Mouse (Mus musculus) midbrain, embryonic 13.5 days (tissue): ENCODE results near the gene Slit2. TPM values are rescaled to one million over a fixed set of nuclear protein-coding genes. Genes with fewer than 3 reads are reported as not detected.

Source experiments
- ATAC-seq: fragments of 200-750 bp; cut with Nextera tagmentation; 2 replicates; pipeline ENCODE4 v1.8.0; 2017; ENCODE audit warnings: mild to moderate bottlenecking, moderate TSS enrichment, moderate library complexity
- H3K27ac ChIP-seq: fragments of 300-500 bp; sonication (generic); 2 replicates; pipeline ENCODE4 v1.5.1; 2015; ENCODE audit warnings: inconsistent platforms, mild to moderate bottlenecking, moderate library complexity
- H3K27me3 ChIP-seq: fragments of 300-500 bp; sonication (generic); 2 replicates; pipeline ENCODE4 v1.6.1; 2015; ENCODE audit warnings: mild to moderate bottlenecking, inconsistent platforms
- H3K36me3 ChIP-seq: fragments of 300-500 bp; sonication (generic); 2 replicates; pipeline ENCODE4 v1.6.1; 2015; ENCODE audit warnings: mild to moderate bottlenecking, inconsistent platforms
- H3K4me1 ChIP-seq: fragments of 300-500 bp; sonication (generic); replicated peaks from 2 replicates; pipeline ENCODE4 v1.6.1; 2015; ENCODE audit warnings: inconsistent platforms
- H3K4me2 ChIP-seq: fragments of 300-500 bp; sonication (generic); replicated peaks from 2 replicates; pipeline ENCODE4 v1.6.1; 2015; ENCODE audit warnings: moderate library complexity, mild to moderate bottlenecking, inconsistent platforms
- H3K4me3 ChIP-seq: fragments of 300-500 bp; sonication (generic); replicated peaks from 2 replicates; pipeline ENCODE4 v1.5.1; 2015; ENCODE audit warnings: mild to moderate bottlenecking, inconsistent platforms
- H3K9ac ChIP-seq: fragments of 300-500 bp; sonication (generic); replicated peaks from 2 replicates; pipeline ENCODE4 v1.6.1; 2015; ENCODE audit warnings: mild to moderate bottlenecking, inconsistent platforms
- H3K9me3 ChIP-seq: fragments of 300-500 bp; sonication (generic); 2 replicates; pipeline ENCODE4 v1.6.1; 2016; ENCODE audit warnings: mild to moderate bottlenecking, inconsistent platforms
- WGBS: fragments of 180-500 bp; shearing (Covaris S2); methylation state at CpG from one replicate; pipeline ENCODE4 v1.1.7; 2015; 5-methylcytosine and 5-hydroxymethylcytosine counted together
- polyA plus RNA-seq: library from polyadenylated mRNA; unstranded; fragments of >200 nt; fragmentation: Nextera tagmentation; extraction: Ambion mirVana; gene quantifications from 2 replicates; pipeline ENCODE4 v1.2.1, GENCODE M21; 2015

Gene Slit2
- polyA plus RNA-seq, 1 experiment from 2014 or later: 37.8 TPM

DNA sequence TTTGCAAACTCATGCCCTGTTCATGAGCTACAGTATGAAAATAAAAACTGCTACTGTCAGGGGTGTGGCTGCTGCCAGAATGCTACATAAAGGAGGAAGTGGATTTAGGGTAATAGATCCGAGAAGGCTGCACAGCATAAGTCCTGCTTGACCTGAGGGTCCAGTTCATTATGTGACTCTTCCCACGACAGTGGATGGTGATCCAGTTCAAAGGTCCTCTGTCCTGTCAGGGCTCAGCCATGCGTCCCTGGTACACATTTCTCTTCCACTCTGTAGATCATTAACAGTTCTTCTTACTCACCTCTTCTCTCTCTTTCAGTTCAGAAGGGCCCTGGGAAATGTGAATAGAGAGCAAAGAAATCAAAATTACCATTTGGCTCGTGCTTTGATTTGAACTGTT is 265.4 kb downstream of the Slit2 start:
- no peak overlapping the region for H3K4me2 ChIP-seq
- H3K9me3 ChIP-seq: no peaks in the 10 kb centered on the region
- no peak overlapping the region for H3K4me3 ChIP-seq
- H3K27me3 ChIP-seq: no peaks in the 10 kb centered on the region
- H3K9ac ChIP-seq: no peak overlapping the region
- no peaks in the 10 kb centered on the region for H3K4me1 ChIP-seq
- no peak for ATAC-seq
- 84% methylated on average over 4 of the region's 4 CpGs for WGBS
- peaks cover 7% of the 10 kb centered on the region for H3K36me3 ChIP-seq
- H3K27ac ChIP-seq: no peak overlapping the region

DNA sequence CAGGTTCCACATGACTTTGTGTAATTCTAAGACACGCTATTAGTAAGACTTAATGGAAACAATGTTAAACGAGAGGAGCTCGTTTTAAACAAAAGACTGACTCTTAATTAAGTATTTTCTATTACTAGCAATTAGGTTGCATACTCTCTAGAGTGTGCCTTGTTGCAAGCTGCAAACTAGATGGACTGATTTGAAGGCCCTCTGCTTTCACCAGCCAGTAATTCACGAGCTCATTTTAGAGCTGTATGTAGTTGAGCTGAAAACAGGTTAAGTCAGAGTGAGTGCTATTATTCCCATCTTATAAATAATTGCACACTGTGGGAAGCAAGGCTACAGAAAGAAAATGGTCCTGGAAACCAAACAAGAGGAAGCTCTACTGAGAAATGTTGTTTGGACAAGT is 294.6 kb downstream of the Slit2 start:
- Histone ChIP-seq H3K27me3 (no peaks in the 10 kb centered on the region), H3K9me3 (no peaks in the 10 kb centered on the region), H3K4me1 (no peaks in the 10 kb centered on the region), H3K36me3 (peaks cover 10% of the 10 kb centered on the region; the same call in 1 of the 2 replicates), H3K4me2 (no peak overlapping the region), H3K9ac (no peak overlapping the region), H3K4me3 (no peak overlapping the region), H3K27ac (no peak overlapping the region)
- no peak for ATAC-seq
- WGBS: 75% methylated on average over 4 of the region's 4 CpGs

DNA sequence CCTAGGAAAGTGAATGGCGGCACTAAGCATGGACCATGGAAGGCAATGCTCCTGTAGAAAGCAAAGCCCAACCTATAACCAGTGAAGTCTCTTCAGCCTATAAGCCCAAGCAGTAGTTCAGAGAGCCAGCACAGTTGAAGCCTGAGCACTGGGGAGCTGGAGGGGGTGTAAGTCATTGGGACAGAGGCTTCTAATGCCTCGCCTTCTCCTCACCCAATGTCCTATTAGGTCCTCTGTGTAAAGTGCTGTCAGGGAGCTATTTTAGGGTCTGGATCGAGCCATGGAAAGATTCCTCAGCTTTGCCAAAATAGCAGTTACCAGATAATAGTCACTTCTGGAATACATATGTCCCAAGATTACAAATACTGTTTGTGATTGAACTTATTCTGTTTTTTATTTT is 318.2 kb downstream of the Slit2 start:
- 96% methylated on average over 3 of the region's 3 CpGs for WGBS
- Histone ChIP-seq H3K27ac (no peak overlapping the region), H3K4me3 (no peak overlapping the region), H3K9ac (no peak overlapping the region), H3K4me1 (no peaks in the 10 kb centered on the region), H3K36me3 (peaks cover 21% of the 10 kb centered on the region), H3K4me2 (no peak overlapping the region), H3K27me3 (no peaks in the 10 kb centered on the region), H3K9me3 (no peaks in the 10 kb centered on the region)
- ATAC-seq: no peak

DNA sequence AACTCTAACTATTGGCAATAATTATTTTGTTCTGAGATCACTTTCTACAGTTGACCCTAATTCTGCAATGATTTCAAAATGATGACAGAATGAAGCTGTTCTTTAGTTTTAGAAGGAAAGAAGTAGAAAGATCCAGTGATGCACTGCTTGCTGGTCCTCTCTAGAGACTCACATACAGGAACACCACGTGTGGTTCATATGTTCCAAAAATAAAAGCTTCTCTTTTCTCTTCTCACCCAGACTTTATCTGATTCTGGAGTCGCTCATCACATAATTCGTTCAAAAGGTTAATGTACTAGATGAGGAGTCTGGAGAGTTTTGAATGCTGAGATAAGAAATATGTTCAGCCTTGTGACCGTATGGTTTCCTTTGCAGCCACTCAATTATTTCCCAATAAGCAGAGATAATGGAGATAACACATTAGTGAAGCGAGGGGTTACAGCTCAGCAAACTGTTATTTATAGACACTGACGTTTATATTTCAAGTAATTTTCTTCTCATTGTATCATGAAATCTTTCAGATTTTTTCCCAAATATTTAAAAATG is 332.2 kb downstream of the Slit2 start:
- H3K4me1 ChIP-seq: no peaks in the 10 kb centered on the region
- ATAC-seq: no peak
- no peak overlapping the region for H3K4me2 ChIP-seq
- no peaks in the 10 kb centered on the region for H3K27me3 ChIP-seq
- H3K9ac ChIP-seq: no peak overlapping the region
- H3K4me3 ChIP-seq: no peak overlapping the region
- no peaks in the 10 kb centered on the region for H3K36me3 ChIP-seq
- H3K9me3 ChIP-seq: no peaks in the 10 kb centered on the region
- H3K27ac ChIP-seq: no peak overlapping the region
- WGBS: 87% methylated on average over 6 of the region's 6 CpGs

DNA sequence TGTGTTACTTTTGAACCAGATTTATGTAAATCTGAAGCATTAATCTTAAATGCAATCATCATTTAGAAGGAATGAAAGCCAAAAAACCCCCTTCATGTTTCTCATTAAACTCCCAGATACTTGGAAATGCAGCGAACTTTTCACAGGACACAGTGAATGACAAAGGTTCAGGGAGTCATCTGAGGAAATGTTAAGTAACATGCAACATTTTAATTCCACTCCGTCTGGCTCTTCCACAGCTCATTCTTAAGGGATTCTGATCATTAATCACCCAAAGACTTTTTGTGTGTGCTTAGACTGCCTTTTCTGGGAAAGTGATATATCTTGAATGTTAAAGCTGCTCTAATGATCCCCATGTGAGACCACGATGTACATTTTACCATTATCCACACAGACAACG is 337.7 kb downstream of the Slit2 start:
- no peak overlapping the region for H3K9ac ChIP-seq
- H3K4me1 ChIP-seq: no peaks in the 10 kb centered on the region
- no peak overlapping the region for H3K4me2 ChIP-seq
- no peak for ATAC-seq
- no peak overlapping the region for H3K27ac ChIP-seq
- WGBS: 73% methylated on average over 4 of the region's 4 CpGs
- H3K27me3 ChIP-seq: no peaks in the 10 kb centered on the region
- no peaks in the 10 kb centered on the region for H3K36me3 ChIP-seq
- H3K9me3 ChIP-seq: no peaks in the 10 kb centered on the region
- H3K4me3 ChIP-seq: no peak overlapping the region

DNA sequence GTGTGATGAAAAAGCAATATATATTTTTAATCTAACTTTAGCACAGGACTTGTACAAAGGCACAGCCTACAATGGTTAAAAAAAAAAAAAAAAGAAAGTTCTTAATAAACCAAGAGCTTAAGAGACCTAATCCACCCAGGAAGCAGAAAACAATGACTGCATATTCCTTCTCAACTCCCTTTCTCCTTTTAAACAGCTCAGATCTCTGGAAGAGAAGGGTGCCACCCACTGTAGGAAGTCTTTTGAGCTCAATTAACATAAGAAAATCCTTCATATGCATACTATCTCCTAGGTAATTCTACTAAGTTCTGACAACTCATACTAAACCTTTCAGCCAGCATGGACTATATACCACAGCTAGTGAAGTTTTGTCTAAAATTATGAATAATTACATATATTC is 343.3 kb downstream of the Slit2 start:
- no peak overlapping the region for H3K9ac ChIP-seq
- no peaks in the 10 kb centered on the region for H3K4me1 ChIP-seq
- peaks cover 31% of the 10 kb centered on the region for H3K27me3 ChIP-seq
- no peaks in the 10 kb centered on the region for H3K9me3 ChIP-seq
- no peak overlapping the region for H3K4me2 ChIP-seq
- H3K4me3 ChIP-seq: no peak overlapping the region
- ATAC-seq: no peak
- no peak overlapping the region for H3K27ac ChIP-seq
- H3K36me3 ChIP-seq: no peaks in the 10 kb centered on the region

DNA sequence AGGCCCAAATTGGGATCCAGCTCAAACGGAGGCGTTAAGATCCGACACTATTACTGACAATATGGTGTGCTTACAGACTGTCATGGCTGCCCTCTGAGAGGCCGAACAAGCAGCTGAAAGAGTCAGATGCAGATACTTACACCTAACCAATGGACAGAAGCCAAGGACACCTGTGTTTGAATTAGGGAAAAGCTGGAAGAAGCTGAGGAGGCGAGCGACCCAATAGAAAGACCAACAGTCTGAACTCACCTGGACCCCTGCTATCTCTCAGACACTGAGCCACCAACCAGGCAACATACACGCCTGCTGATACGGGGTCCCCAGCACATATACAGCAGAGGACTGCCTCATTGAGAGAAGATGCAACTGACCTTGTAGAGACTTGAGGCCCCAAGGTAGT is 344.7 kb downstream of the Slit2 start, which contains the start of gene 5730480H06Rik:
TSS of gene 5730480H06Rik (plus strand) at position 301 of the 400 bp plus-strand sequence.
- 0 out of 2 replicates have a peak, but pooled peaks have one; percentile 24 for ATAC-seq
- H3K9me3 ChIP-seq: no peaks in the 10 kb centered on the region
- H3K27me3 ChIP-seq: peaks cover 42% of the 10 kb centered on the region
- no peak within 1 kb of the TSS for H3K4me2 ChIP-seq
- no peak within 1 kb of the TSS for H3K27ac ChIP-seq
- no peaks in the 10 kb centered on the region for H3K4me1 ChIP-seq
- 93% methylated on average over 8 of the region's 8 CpGs for WGBS
- H3K4me3 ChIP-seq: no peak within 1 kb of the TSS
- H3K36me3 ChIP-seq: no peaks in the 10 kb centered on the region
- H3K9ac ChIP-seq: no peak within 1 kb of the TSS

DNA sequence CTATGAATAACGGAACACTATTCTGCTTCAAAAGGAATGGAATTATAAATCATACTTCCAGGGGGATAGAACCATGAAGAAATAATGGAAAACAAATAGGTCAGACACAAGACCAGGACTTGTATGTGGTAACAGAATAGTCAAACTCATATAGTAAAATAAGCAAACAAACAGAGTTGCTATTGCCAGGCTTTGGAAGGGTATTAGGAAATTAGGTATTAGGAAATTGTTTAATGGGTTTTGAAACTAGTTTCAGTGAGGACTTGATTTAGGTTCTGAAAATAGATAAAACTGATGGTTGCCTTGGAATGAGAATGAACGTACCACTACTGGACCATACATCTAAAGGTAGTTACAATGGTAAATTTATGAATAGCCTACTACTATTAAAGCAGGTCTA is 346.8 kb downstream of the Slit2 start:
- no peaks in the 10 kb centered on the region for H3K36me3 ChIP-seq
- H3K4me3 ChIP-seq: no peak overlapping the region
- no peak overlapping the region for H3K9ac ChIP-seq
- H3K27ac ChIP-seq: no peak overlapping the region
- no peak for ATAC-seq
- H3K4me2 ChIP-seq: no peak overlapping the region
- H3K27me3 ChIP-seq: peaks cover 52% of the 10 kb centered on the region
- no peaks in the 10 kb centered on the region for H3K9me3 ChIP-seq
- peaks cover 7% of the 10 kb centered on the region for H3K4me1 ChIP-seq
- WGBS: 95% methylated on average over 2 of the region's 2 CpGs

DNA sequence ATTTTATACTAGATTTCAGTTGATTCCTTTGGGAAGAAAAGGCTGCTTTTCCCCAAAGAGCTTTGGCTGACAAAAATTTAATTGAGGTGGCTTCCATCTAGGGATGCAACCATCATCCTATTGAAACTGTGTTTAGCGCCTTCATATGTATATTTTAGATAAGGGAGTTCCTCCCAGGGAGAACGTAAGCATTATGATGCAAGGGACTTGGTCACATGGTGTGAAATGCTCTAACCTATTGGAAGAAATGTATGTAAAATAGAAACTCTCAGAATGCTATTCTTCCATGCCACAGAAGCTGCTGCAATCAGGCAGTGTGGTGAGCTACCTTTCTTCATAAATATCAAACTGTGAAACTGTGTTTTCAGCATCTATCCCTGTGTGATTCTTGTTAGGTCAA is 347.9 kb downstream of the Slit2 start:
- H3K27me3 ChIP-seq: peaks cover 58% of the 10 kb centered on the region
- H3K9me3 ChIP-seq: no peaks in the 10 kb centered on the region
- no peak overlapping the region for H3K27ac ChIP-seq
- no peaks in the 10 kb centered on the region for H3K36me3 ChIP-seq
- ATAC-seq: no peak
- no peak overlapping the region for H3K4me3 ChIP-seq
- 79% methylated on average over 2 of the region's 2 CpGs for WGBS
- H3K9ac ChIP-seq: no peak overlapping the region
- peaks cover 7% of the 10 kb centered on the region for H3K4me1 ChIP-seq
- no peak overlapping the region for H3K4me2 ChIP-seq

DNA sequence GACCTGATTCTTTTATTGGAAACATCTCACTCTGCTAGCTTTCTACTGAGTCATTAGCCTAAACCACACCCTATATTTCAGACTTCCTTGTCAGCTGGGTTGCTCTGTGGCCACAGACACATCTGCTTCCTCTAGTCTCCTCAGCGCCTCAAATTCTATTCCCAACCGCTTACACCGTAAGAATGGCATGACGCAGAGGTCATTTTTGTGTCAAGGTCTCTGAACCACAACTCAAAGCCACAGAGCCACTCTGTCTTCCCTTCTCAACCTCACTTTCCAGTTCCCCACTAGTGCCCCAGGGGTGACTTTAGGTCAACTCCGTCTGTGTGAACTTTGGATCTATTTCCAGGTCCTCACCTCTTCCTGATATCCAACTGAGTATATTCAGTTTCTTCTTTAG is 348.5 kb downstream of the Slit2 start:
- H3K27me3 ChIP-seq: peaks cover 64% of the 10 kb centered on the region
- no peak overlapping the region for H3K27ac ChIP-seq
- ATAC-seq: no peak

DNA sequence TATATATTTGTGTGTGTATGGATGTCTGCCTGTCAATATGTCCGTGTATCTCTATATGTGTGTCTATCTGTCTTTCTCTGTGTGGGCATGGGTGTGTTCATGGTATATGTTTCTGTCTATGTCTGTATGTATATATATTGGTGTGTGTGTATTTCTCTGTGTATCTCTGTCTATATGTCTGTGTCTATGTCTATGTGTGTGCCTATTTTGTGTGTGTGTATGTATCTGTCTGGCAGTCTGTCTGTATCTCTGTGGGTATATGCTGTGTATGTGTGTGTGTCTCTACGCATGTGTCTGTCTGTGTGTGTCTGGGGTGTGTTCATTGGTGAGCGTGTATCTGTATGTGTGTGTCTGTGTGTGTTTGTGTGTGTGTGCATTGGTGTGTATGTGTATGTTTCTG is 350.5 kb downstream of the Slit2 start:
- Histone ChIP-seq H3K4me2 (no peak overlapping the region), H3K9ac (no peak overlapping the region), H3K4me3 (no peak overlapping the region), H3K4me1 (peaks cover 7% of the 10 kb centered on the region), H3K36me3 (no peaks in the 10 kb centered on the region), H3K27ac (no peak overlapping the region), H3K9me3 (no peaks in the 10 kb centered on the region), H3K27me3 (peaks cover 64% of the 10 kb centered on the region)
- WGBS: 89% methylated on average over 3 of the region's 3 CpGs
- ATAC-seq: peak; percentile 9; the same call in 1 of the 2 replicates

More for the DNA sequence above, 348.5 kb downstream of the Slit2 start:
- Histone ChIP-seq H3K9me3 (no peaks in the 10 kb centered on the region), H3K4me2 (no peak overlapping the region), H3K4me3 (no peak overlapping the region), H3K9ac (no peak overlapping the region), H3K4me1 (peaks cover 7% of the 10 kb centered on the region), H3K36me3 (no peaks in the 10 kb centered on the region)
- WGBS: 86% methylated on average over 5 of the region's 5 CpGs

DNA sequence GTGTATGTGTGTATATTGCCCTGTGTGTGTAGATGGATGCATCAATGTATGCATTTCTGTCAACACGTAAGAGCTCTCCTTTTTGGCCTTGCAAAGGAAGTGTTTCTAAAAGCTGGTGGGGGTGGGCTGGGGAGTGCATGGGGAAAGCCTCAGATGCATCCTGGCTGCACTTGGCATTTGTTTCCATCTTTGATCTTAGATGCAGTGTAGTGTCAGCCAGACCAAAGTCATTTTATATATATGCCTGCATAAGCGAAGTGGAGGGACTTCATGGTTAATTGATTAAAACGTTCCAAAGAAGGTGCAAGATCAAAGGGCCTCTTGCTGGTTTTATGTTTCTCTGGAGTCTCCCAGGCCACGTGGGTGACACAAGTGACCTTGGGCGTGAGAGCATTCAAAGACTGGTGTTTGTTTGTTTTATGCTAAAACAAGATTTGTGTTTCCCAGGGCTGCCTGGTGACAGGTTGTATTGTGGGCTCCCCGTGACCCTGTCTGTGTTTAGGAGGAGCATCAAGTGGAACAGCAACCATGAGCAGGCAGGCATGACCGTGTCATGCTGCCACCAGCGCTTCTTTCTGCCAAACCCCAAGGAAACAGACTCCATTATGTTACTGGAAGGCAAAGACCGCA is 351.1 kb downstream of the Slit2 start:
- H3K36me3 ChIP-seq: no peaks in the 10 kb centered on the region
- H3K4me1 ChIP-seq: peaks cover 7% of the 10 kb centered on the region
- peak; percentile 88 for ATAC-seq
- no peak overlapping the region for H3K4me3 ChIP-seq
- no peak overlapping the region for H3K9ac ChIP-seq
- H3K27ac ChIP-seq: no peak overlapping the region
- H3K4me2 ChIP-seq: no peak overlapping the region
- peaks cover 66% of the 10 kb centered on the region for H3K27me3 ChIP-seq
- no peaks in the 10 kb centered on the region for H3K9me3 ChIP-seq
- WGBS: 20% methylated on average over 9 of the region's 9 CpGs
